Mouse (Mus musculus): ENCODE results near the gene Slc24a1. TPM values are rescaled to one million over a fixed set of nuclear protein-coding genes. Genes with fewer than 3 reads are reported as not detected.
A peak's percentile ranks its signal among the peaks of the same experiment; 100 is the strongest.

The Slc24a1 gene
- polyA plus RNA-seq, 3 experiments from 2014 or later, result 0.07 to 0.20 (median 0.17) TPM

DNA sequence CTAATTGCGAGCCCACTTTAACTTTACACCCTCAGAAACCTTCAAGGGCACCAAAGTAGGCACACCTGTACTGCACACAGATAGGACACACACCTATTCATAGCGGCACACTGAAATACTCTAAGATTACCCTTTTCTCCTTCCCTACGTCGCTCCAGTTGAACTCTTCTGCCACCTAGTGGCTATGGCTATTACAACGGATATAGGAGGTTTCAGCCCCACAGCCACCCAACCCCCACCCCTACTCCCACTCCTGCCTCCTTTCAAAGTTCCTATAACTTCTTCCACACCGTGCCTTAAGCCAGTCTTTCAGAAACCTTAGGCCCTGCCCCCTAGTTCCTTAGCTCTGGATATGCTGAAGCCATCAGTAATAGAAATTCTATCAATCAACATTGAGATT is 14.9 kb downstream of the Slc24a1 start:
- ATAC-seq, result peak; percentile 78

DNA sequence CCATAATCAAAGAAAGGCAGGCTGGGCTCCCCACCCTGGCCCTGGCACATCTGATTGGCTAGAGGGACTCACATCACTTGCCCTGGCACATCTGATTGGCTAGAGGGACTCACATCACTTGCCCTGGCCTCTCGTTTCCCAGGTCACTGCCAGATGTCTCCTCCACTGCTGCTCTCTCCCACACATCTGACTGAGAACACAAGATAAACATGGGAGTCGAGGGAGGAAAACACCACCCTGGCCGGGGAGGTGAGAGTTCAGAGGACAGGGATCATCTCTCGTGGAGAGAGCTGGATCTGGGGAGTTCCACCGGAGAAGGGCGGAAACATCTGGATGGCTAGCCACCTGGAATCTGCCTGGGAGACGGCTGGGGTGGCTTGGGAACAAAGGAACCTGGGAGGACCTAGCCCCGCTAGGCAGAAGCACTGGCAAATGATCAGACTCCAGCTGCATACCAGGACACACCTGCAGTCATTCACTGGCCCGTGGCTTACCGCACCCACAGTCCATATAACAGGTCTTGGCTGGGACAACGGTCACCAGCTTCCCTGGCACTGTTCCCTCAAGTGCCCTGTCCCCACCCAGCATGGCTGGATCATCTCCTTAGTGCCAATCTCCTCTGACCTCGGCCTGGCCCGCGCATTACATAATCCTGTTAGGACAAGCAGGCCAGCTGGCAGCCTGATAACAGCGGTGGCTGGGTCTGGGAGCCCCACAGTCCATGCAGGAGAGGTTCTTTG is 17.2 kb downstream of the Slc24a1 start:
- no peak for ATAC-seq

DNA sequence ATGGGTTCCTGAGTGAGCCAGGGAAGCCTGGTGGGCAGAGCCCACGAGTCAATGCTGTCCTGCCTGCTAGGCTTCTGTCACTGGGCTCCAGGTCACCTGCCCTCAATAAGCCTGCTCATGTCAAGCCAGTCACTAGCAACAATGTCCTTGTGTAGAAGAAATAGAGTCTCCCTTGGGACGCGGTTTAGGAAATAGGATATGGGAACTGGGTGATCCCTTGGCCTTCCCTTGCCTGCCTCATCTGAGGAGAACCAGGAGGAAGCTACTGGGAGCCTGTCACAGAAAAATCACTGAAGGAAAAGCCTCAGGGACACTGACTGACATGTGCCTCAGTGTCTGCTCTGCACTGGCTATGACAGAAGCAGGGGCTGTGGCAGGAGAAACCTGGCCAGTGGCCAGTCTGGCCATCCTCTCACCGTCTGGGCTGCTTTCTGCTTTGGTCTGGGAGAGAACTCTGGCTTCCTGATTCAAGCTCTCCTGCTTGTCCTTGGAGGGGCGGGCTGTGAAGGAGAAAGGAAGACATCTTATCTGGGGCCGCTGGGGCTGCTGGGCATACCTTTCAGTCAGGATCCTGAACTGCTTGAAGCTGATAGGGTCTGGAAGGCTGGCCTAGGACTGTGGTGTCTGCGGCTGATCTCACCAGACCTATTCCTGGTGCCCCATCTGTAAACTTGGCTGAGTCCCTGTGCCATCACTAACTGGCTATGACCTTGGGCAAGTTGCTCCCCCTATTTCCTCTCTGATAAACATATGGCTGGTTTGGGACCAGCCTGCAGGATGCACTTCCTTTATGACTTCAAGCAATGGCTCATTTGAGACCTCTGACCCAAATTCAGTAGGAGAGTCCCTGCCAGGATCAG is 19.4 kb downstream of the Slc24a1 start:
- ATAC-seq, result no peak

DNA sequence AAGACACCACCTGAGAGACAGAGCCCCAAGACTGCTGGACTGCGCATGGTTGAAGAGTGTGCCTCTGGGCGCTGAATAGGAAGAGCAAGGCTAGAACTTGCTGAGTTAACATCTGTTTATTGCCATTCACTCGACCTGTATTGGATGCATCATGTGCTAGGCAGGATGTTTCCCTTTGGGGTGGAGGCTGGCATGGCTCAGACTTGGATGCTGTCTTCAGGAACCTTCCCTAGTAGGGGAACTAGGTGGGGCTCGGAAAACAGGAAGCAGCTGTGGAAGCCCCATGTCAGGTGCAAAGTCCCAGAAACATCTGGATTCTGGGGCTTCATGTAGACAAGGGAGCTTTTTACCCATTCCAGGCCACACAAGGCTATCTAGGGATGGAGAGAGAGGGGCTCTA is 21.2 kb downstream of the Slc24a1 start:
- ATAC-seq, result no peak

DNA sequence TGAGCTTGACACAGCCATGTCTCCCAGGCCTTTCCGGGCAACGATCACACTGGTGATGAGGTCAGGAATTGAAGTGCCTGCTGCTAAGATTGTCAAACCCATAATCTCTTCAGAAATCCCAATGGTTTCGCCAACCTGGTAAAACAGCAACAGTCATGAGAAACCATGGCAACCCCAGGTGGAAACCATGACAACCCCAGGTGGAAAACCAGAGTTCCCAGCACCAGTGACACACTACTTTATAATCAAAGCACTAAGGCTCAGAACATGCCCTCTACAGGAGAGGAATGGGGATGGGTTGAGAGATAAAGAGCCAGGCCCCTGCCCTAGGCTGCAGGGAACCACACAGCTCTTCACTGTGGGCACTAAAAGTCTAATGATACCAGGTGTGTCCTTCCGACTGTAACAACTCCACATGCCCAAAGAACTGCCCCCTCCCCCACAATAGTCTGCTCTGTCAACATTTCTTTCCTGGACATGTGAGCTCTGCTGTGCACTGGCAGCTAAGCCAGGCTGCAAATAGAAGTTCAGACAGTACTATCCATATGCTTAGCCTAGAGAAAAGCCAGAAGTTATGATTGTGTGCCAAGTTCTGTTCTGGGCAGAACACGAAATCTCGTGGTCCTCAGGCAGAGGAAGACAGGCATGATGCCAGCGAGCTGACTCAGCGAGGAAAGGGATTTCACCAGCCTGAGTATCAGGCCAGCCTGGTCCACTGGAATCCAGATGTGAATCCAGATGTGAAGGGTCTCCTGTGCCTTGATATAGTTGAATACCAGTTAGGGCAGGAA is 25.0 kb downstream of the Slc24a1 start:
- ATAC-seq, result no peak

DNA sequence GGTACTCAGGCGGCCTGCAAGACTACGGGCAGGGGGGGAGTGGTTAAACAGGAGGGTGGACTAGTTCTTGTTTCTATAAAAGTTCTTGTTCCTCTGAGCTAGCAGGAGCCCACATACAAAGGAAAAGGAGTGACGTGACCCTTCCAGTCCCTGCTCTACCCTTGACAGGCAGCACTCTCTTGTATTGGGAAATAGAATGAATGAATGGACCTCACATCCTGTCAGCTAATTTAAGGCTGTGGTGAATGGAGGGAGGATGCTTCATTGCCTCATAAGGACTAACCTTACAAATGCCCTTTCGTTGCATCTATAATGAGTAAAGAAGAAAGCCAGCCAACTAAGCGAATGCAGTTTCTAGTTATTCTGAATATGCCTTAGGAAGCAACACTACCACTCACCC is 25.6 kb downstream of the Slc24a1 start:
- ATAC-seq, result no peak

DNA sequence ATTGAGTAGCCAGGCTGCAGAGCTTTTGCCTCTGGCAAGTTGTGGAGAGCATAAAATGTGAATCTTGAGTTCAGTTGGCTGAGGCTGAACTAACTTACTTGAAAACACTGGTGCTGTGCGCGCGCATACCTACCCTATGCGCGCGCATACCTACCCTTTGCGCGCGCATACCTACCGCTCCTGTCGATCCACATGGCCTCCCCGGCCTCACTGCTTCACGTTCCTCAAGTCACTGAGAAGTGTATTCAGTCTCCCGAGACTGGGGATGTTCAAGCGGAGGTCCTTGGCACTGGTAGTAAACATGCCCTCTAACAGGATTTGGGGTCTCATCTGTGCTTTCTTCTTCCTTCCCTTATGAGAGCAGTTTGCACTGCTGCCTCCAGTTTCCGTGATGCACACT is 32.8 kb downstream of the Slc24a1 start:
- ATAC-seq, result peak; percentile 28

DNA sequence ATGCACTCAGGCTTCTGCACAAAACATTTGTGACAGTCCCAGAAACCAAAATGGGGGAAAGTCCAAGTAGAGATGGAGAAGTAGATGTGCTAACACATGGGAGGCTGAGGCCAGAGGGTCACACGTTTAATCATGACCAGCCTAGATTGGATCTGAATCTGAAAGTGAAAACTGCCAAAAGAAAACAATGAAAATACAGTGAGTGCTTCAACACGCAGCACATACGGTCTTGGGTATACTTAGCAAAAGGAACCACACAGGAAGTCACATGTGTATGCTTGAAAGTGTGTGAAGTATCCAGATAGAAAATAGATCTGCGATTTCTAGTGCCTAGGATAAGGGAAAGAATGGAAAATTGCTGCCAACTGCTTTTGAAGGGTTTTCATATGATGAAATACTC is 36.8 kb downstream of the Slc24a1 start:
- peak; percentile 43 for ATAC-seq

DNA sequence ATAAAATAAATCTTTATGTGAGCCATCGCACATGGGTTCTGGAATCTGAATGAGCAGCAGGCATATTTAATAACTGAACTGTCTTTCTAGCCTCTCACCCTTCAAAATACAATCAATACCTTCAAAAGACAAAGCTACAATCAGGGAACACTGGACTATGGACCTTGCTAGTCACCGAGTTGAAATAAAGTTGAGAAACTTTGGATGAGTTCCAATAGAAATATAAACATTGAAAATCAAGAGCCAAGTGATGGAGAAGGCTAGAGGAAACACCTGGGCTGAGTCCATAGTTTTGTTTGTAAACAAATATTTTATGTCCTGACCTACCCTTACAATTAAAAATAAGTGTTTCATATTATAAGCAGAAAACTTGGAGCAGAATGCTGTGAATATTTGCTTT is 37.4 kb downstream of the Slc24a1 start:
- no peak for ATAC-seq

DNA sequence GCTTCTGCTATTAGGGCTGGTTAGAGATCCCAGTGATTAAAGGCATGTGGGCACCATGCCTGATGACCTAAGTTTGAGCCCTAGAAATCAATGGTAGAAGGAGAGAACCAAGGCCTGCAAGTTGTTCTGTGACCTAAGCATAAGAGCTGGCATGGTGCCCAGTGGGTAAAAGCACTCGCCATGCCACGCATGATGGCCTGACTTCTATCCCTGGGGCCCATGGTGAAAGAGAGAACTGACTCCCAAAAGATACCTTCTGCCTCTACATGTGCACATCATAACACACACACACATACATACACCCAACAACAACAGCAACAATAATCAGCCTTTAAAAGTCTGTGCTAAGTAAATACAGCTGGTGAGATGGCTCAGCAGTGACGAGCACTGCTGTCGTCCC is 38.0 kb downstream of the Slc24a1 start:
- no peak for ATAC-seq

DNA sequence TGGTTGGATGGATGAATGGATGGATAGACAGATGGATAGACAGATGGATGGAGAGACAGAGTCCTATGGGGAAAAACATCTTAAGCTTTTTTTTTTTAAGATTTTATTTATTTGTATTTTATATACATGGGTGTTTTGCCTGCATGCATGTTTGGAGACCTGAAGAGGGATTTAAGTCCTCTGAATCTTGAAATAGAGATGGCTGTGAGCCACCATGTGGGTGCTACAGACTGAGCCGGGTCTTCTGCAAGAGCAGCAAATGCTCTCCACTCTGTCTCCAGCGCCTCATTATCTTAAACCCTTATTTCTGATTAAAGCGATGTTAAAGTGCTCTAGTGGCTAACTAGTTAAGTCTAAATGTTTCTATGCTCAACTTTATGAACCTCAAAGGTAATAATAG is 44.0 kb downstream of the Slc24a1 start:
- ATAC-seq, result no peak

DNA sequence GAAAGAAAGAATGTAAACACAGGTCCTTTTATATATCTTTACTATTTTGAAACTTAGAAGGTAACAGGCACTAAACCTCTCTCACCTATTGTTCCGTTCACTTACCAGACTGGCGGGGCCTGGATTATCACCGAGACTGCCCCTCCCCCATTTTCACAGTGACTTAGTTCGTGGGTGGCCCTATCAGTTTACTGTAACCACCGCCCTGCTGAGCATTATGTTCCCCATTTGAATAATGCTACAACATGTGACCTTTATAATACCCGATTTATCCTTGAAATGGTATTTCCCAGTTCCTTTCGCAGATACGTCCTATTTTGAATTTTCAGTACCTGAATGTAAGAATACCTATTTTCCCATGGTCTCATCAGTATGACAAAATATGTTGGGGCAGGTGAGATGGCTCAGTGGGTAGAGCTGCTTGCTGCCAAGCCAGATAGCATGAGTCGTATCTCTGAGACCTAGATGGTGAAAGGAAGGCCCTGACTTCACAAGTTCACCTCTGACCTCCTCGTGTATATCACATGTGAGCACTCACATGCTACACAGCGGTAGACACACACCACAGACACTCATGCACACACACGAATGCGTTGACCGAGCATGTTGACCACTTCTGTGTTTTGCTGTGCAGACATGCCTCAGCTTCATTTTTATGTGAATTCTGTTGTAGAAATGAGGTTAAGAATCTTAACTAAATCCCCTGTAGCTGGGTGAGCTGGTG is 46.3 kb downstream of the Slc24a1 start:
- ATAC-seq, result no peak

DNA sequence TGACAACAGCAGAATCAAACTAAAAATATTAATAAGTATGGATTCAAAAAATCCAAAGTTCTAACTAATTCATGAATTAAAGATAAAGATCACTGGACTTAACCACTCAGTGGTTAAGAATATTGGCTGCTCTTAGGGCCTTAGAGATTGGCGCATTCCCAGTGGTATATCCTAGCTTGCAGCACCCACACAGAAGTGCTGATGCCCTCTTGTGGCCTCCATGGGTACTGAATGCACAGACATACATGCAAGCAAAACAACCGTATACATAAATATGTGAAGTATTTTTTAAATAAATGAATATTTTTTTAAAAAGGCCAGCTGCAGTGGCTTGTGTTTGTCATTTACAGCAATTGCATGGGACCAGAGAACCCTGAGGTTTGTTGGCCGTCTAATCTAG is 48.0 kb downstream of the Slc24a1 start:
- ATAC-seq, result peak; percentile 38

DNA sequence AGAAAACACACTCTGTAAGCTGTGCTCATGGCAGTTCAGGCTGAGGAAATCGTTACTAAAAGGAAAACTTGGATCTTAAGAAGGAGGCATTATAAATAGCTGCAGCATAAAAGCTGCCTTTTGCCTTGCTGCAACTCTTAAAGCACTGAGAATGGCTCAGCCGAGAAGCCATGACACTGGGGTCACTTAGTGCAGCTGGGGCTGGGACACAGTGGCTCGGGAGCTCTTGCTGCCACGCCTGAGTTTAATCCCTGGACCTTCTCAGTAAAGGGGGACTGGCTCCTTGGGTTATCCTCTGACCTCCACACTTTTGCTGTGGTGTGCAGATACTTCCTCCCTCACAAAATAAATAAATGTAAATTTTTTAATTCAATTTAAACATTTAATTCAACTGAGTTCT is 48.5 kb downstream of the Slc24a1 start:
- ATAC-seq, result no peak

DNA sequence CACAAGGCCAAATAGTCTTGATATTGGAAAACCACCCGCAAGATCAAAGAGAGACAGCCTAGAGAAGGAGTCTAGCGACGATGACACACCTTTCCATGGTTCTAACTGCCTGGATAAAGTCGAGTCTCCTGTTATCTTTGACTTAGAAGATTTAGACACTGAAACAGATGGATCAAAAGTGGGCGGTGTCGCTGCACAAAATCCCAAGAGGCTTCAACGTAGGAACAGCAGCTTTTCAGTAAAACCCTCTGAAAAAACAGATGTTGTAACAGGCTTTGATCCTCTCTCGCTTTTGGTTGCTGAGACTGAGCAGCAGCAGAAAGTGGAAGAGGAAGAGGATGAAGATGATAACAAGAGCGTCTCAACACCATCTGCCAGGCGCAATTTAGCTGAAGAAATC is 54.8 kb downstream of the Slc24a1 start:
- no peak for ATAC-seq

DNA sequence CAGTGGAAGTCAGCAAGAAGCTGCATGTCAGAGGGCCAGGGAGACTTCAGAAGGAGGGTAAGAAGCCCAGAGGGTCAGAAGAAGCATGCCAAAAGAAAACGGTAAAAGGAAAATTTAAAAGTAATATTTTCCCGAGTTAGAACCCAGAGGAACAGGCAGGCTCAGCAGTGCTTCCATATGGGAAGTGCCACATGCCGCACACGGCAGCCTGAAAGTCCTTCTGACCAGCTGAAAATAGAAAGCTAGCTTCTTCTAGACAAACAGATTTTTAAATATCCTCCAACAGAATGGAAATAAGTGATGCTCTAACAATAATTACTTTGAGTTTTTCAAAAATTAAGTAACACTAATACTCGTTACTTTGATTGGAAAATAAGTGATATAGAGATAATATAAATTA is 65.4 kb downstream of the Slc24a1 start:
- no peak for ATAC-seq

Other genes starting within 250 kb of the Slc24a1 start
- gene Rab11a, start 213.8 kb downstream of the Slc24a1 start, polyA plus RNA-seq (2017; shearing (Covaris generic)), result 100 to 1,000 TPM; 214 to 310 (median 217) TPM
- gene Dennd4a, start 140.3 kb downstream of the Slc24a1 start, polyA plus RNA-seq (2017; shearing (Covaris generic)), result 10 to 100 TPM; 16.5 to 20.8 (median 20.3) TPM
- 10 to 100 TPM; 34.8 to 38.2 (median 36.5) TPM for gene Ints14, start 9.3 kb upstream of the Slc24a1 start, polyA plus RNA-seq (2017; shearing (Covaris generic))
- 100 to 1,000 TPM; 116 to 141 (median 139) TPM for gene Hacd3, start 70.1 kb upstream of the Slc24a1 start, polyA plus RNA-seq (2017; shearing (Covaris generic))
- gene Dpp8, start 80.8 kb upstream of the Slc24a1 start, polyA plus RNA-seq (2017; shearing (Covaris generic)), result 10 to 100 TPM; 18.2 to 26.5 (median 25.0) TPM
- under 1 TPM in 2 of 3 experiments, not detected in 1; 0.24 to 0.28 TPM for gene Igdcc4, start 149.9 kb upstream of the Slc24a1 start, polyA plus RNA-seq (2017; shearing (Covaris generic))
- not detected for gene Igdcc3, start 189.6 kb upstream of the Slc24a1 start, polyA plus RNA-seq (2017; shearing (Covaris generic))
- 1 to 10 TPM; 5.4 to 8.0 (median 5.8) TPM for gene Parp16, start 243.7 kb upstream of the Slc24a1 start, polyA plus RNA-seq (2017; shearing (Covaris generic))